19 mouse cellular contexts compared by ENCODE assay signal in the genomic region with DNA sequence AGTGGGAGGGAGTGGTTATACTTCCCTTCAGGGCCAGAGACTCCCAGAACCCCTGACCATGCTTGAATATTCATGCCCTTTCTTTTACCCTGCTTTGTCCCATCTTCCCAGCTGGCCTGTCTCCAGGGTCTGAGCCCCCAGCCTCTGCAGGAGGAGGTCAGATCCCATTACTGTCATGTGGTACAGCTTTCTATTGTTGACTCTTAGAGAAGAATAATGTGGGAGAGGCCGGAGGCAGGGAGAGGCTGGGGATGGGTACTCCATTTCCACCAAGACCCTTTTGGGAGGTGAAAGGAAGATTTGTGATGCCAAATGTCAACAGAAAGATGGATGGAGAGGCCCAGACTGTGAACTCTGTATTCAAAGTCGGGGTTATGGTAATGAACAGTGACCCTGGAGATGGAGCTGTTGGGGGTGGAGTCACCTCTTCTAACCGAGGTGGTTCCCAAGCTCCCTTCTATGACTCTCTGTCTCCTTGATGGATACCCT.
DNase-seq lines count a peak whose midpoint lies in the region; ATAC-seq and TF ChIP-seq lines count a peak whose summit lies in the region.
"Had no signal": no experiment of that assay in that cellular context is flagged by ENCODE, and none has a peak within 500 bp of the region (broad histone marks: within the 10 kb centered on the region; RNA-seq: fewer than 3 reads in every experiment).

No protein-coding gene starts in this region.

- 47% methylated on average over 3 of the region's 3 CpGs for WGBS in embryonic facial prominence, embryonic 11.5 days

- peak; percentile 36 for DNase-seq in ES-CJ7 (ENCODE audit: low read depth, low spot score)
- DNase-seq in ZHBTc4 (ENCODE audit: low read depth, low spot score): peak; percentile 70
- DNase-seq in embryonic facial prominence, embryonic 11.5 days (ENCODE audit: low spot score): no peak
- DNase-seq in neural tube, embryonic 10.5 days (ENCODE audit: extremely low spot score, low spot score): peak; percentile 68
- no peak for DNase-seq in kidney, adult 18-20 months
- DNase-seq in thymus, postnatal 25 days: no peak
- no peak for DNase-seq in layer of hippocampus, adult 18-20 months (ENCODE audit: low spot score in 2 of 2)
- no peak for DNase-seq in gastrocnemius, adult 2 months
- DNase-seq: adrenal gland, adult 8-10 months; cerebellum, adult 18-20 months; heart, adult 2 months; kidney, adult 9 months; left cerebral cortex, postnatal 4 days; lung, adult 18-20 months; lung, postnatal 4 days; right cerebral cortex, postnatal 4 days had no signal

- peak; percentile 67; the same call in 1 of the 2 replicates for ATAC-seq in embryonic facial prominence, embryonic 11.5 days (replicated peaks; ENCODE audit: insufficient number of reproducible peaks, low FRiP score, low TSS enrichment, low read depth)
- ATAC-seq: forebrain, embryonic 15.5 days; midbrain, embryonic 16.5 days had no signal

- H3K4me2 ChIP-seq in embryonic facial prominence, embryonic 11.5 days (ENCODE audit: low read depth, low read length): no peak overlapping the region
- H3K4me2 ChIP-seq: forebrain, embryonic 15.5 days had no signal

- no peak for TF ChIP-seq CTCF in gastrocnemius, adult 2 months (IDR thresholded peaks at IDR 0.05)

- H3K4me1 ChIP-seq in embryonic facial prominence, embryonic 11.5 days (ENCODE audit: control insufficient read depth, insufficient read depth, low read length): no peaks in the 10 kb centered on the region
- H3K4me1 ChIP-seq: forebrain, embryonic 15.5 days had no signal

- H3K27ac ChIP-seq in embryonic facial prominence, embryonic 11.5 days (replicated peaks; ENCODE audit: low read depth, low read length): no peak overlapping the region
- H3K27ac ChIP-seq in gastrocnemius, adult 2 months: no peak overlapping the region
- H3K27ac ChIP-seq: forebrain, embryonic 15.5 days; heart, adult 2 months had no signal

- intact Hi-C loops in gastrocnemius, adult 2 months (cut with DNase I): no loop called here

- no peaks in the 10 kb centered on the region for H3K9me3 ChIP-seq in embryonic facial prominence, embryonic 11.5 days (replicated peaks; ENCODE audit: control insufficient read depth, low read length)
- H3K9me3 ChIP-seq: forebrain, embryonic 15.5 days had no signal

- no peak overlapping the region for H3K4me3 ChIP-seq in embryonic facial prominence, embryonic 11.5 days (ENCODE audit: low read depth, low read length)
- H3K4me3 ChIP-seq in gastrocnemius, adult 2 months: no peak overlapping the region
- H3K4me3 ChIP-seq: erythroblast, embryonic 14.5 days; forebrain, embryonic 15.5 days; heart, adult 2 months had no signal

- H3K9ac ChIP-seq in embryonic facial prominence, embryonic 11.5 days (replicated peaks; ENCODE audit: low read length): no peak overlapping the region
- H3K9ac ChIP-seq: forebrain, embryonic 15.5 days had no signal

- H3K36me3 ChIP-seq in embryonic facial prominence, embryonic 11.5 days (replicated peaks; ENCODE audit: control insufficient read depth, insufficient read depth, low read depth, low read length): no peaks in the 10 kb centered on the region
- H3K36me3 ChIP-seq: forebrain, embryonic 15.5 days had no signal

- no peaks in the 10 kb centered on the region for H3K27me3 ChIP-seq in embryonic facial prominence, embryonic 11.5 days (ENCODE audit: control insufficient read depth, insufficient read depth, low read length)
- H3K27me3 ChIP-seq: forebrain, embryonic 15.5 days had no signal

Comparison
In these comparisons a context has a peak if more than half of its experiments do, and no peak if none do; other contexts are left out.
1. DNase-seq: peak in ES-CJ7 (single experiment), ZHBTc4 (single experiment) and neural tube, embryonic 10.5 days (single experiment); none in embryonic facial prominence, embryonic 11.5 days (single experiment), kidney, adult 18-20 months (single experiment), thymus, postnatal 25 days (single experiment), layer of hippocampus, adult 18-20 months (0 of 2) and gastrocnemius, adult 2 months (single experiment).